ENCODE assay signal across 9 mouse cellular contexts in genomic region chr10:26694761-26695160, GRCm38 (mm10). TPM values are rescaled to one million over a fixed set of nuclear protein-coding genes. Genes with fewer than 3 reads are reported as not detected.
A peak's percentile ranks its signal among the peaks of the same experiment; 100 is the strongest.
DNase-seq lines count a peak whose midpoint lies in the region; ATAC-seq lines count a peak whose summit lies in the region.
"Had no signal": no experiment of that assay in that cellular context is flagged by ENCODE, and none has a peak within 500 bp of the region (broad histone marks: within the 10 kb centered on the region; RNA-seq: fewer than 3 reads in every experiment).

No protein-coding gene starts in this region.

- H3K4me2 ChIP-seq in heart, embryonic 14.5 days (ENCODE audit: low read length): peak overlapping the region; percentile 72
- H3K4me2 ChIP-seq in embryonic facial prominence, embryonic 13.5 days: peak overlapping the region; percentile 86
- H3K4me2 ChIP-seq in hindbrain, embryonic 16.5 days (ENCODE audit: low read length): peak overlapping the region; percentile 58
- H3K4me2 ChIP-seq in midbrain, embryonic 14.5 days (ENCODE audit: low read length): peak overlapping the region; percentile 65

- peak overlapping the region; percentile 54; the same call in 1 of the 2 replicates for H3K9ac ChIP-seq in heart, embryonic 14.5 days (ENCODE audit: low read length)
- H3K9ac ChIP-seq in embryonic facial prominence, embryonic 13.5 days: no peak overlapping the region
- H3K9ac ChIP-seq in hindbrain, embryonic 16.5 days (ENCODE audit: low read depth, low read length): peak overlapping the region; percentile 59; the same call in 1 of the 2 replicates
- no peak overlapping the region; the same call in 1 of the 2 replicates for H3K9ac ChIP-seq in midbrain, embryonic 14.5 days (replicated peaks; ENCODE audit: low read length)

- no peaks in the 10 kb centered on the region for H3K36me3 ChIP-seq in heart, embryonic 14.5 days (ENCODE audit: control insufficient read depth, insufficient read depth, low read length)
- H3K36me3 ChIP-seq in embryonic facial prominence, embryonic 13.5 days: no peaks in the 10 kb centered on the region
- no peaks in the 10 kb centered on the region for H3K36me3 ChIP-seq in hindbrain, embryonic 16.5 days (ENCODE audit: control insufficient read depth, insufficient read depth, low read length)
- H3K36me3 ChIP-seq in midbrain, embryonic 14.5 days (ENCODE audit: control insufficient read depth, insufficient read depth, low read length): no peaks in the 10 kb centered on the region

- H3K4me3 ChIP-seq in heart, embryonic 14.5 days (ENCODE audit: control insufficient read depth in 1 of 2, insufficient read depth in 1 of 2, low read depth in 1 of 2, low read length in 2 of 2): no peak overlapping the region
- H3K4me3 ChIP-seq in embryonic facial prominence, embryonic 13.5 days: peak overlapping the region; percentile 50
- H3K4me3 ChIP-seq in hindbrain, embryonic 16.5 days (ENCODE audit: low read length): peak overlapping the region; percentile 51
- peak overlapping the region; percentile 44; the same call in 1 of the 2 replicates for H3K4me3 ChIP-seq in midbrain, embryonic 14.5 days (replicated peaks; ENCODE audit: low read depth, low read length)

- H3K27ac ChIP-seq in heart, embryonic 14.5 days (replicated peaks in 1 of 2; ENCODE audit: control insufficient read depth in 1 of 2, insufficient read depth in 1 of 2, low read depth in 2 of 2, low read length in 2 of 2): no peak overlapping the region
- no peak overlapping the region for H3K27ac ChIP-seq in embryonic facial prominence, embryonic 13.5 days
- peak overlapping the region; percentile 60; the same call in 1 of the 2 replicates for H3K27ac ChIP-seq in hindbrain, embryonic 16.5 days (ENCODE audit: low read depth, low read length)
- H3K27ac ChIP-seq in midbrain, embryonic 14.5 days (replicated peaks; ENCODE audit: low read depth, low read length): no peak overlapping the region

- WGBS in heart, embryonic 14.5 days: 83% methylated on average over 2 of the region's 2 CpGs
- WGBS in embryonic facial prominence, embryonic 13.5 days: 59% methylated on average over 2 of the region's 2 CpGs
- WGBS in hindbrain, embryonic 16.5 days: 63% methylated on average over 2 of the region's 2 CpGs
- 30% methylated on average over 2 of the region's 2 CpGs for WGBS in midbrain, embryonic 14.5 days

- ATAC-seq in heart, embryonic 14.5 days (ENCODE audit: insufficient number of reproducible peaks, insufficient read depth, low FRiP score, low read depth): no peak
- ATAC-seq in embryonic facial prominence, embryonic 13.5 days (ENCODE audit: insufficient number of reproducible peaks, insufficient read depth, low FRiP score, low TSS enrichment, low read depth): no peak
- 0 out of 2 replicates have a peak, but pooled peaks have one; percentile 0 for ATAC-seq in hindbrain, embryonic 16.5 days
- ATAC-seq in midbrain, embryonic 14.5 days (ENCODE audit: low FRiP score, low TSS enrichment): peak; percentile 24; the same call in 1 of the 2 replicates

- no peaks in the 10 kb centered on the region for H3K9me3 ChIP-seq in heart, embryonic 14.5 days (ENCODE audit: control insufficient read depth, low read length)
- H3K9me3 ChIP-seq in embryonic facial prominence, embryonic 13.5 days: no peaks in the 10 kb centered on the region
- H3K9me3 ChIP-seq in hindbrain, embryonic 16.5 days (ENCODE audit: control insufficient read depth, low read length): no peaks in the 10 kb centered on the region
- no peaks in the 10 kb centered on the region for H3K9me3 ChIP-seq in midbrain, embryonic 14.5 days (ENCODE audit: control insufficient read depth, low read length)

- no peak for DNase-seq in heart, postnatal 4 days
- DNase-seq in midbrain, embryonic 14.5 days: no peak
- no peak for DNase-seq in thymus, postnatal 36 days
- no peak for DNase-seq in spleen, postnatal 36 days (ENCODE audit: low spot score in 2 of 2)
- DNase-seq in gastrocnemius, adult 8-10 months (ENCODE audit: low spot score in 2 of 2): no peak
- DNase-seq: gastrocnemius, postnatal 36 days had no signal

- no peaks in the 10 kb centered on the region for H3K4me1 ChIP-seq in heart, embryonic 14.5 days (ENCODE audit: control insufficient read depth in 2 of 2, insufficient read depth in 2 of 2, low read length in 2 of 2)
- H3K4me1 ChIP-seq in embryonic facial prominence, embryonic 13.5 days: no peaks in the 10 kb centered on the region
- H3K4me1 ChIP-seq in hindbrain, embryonic 16.5 days (ENCODE audit: control insufficient read depth, insufficient read depth, low read depth, low read length): peaks cover 3% of the 10 kb centered on the region; the same call in 1 of the 2 replicates
- no peaks in the 10 kb centered on the region for H3K4me1 ChIP-seq in midbrain, embryonic 14.5 days (ENCODE audit: control insufficient read depth, insufficient read depth, low read length)

- H3K27me3 ChIP-seq in heart, embryonic 14.5 days (ENCODE audit: control insufficient read depth, insufficient read depth, low read length): peaks cover 13% of the 10 kb centered on the region; the same call in 1 of the 2 replicates
- H3K27me3 ChIP-seq in embryonic facial prominence, embryonic 13.5 days: peaks cover 22% of the 10 kb centered on the region
- no peaks in the 10 kb centered on the region for H3K27me3 ChIP-seq in hindbrain, embryonic 16.5 days (replicated peaks; ENCODE audit: control insufficient read depth, insufficient read depth, low read length)
- no peaks in the 10 kb centered on the region for H3K27me3 ChIP-seq in midbrain, embryonic 14.5 days (ENCODE audit: control insufficient read depth, insufficient read depth, low read length)

RNA-seq across cellular contexts. Expression of gene Arhgap18, which starts 58.5 kb away (rescaled TPM):
- polyA plus RNA-seq in heart, embryonic 14.5 days (2014; fragmentation: Nextera tagmentation; extraction: Ambion mirVana): 44.3 and 44.9 TPM in 2 replicates
- total RNA-seq in heart, postnatal 4 days (2021): 10 to 100 TPM; 63.2 to 74.8 TPM
- 22.8 and 23.3 TPM in 2 replicates for polyA plus RNA-seq in embryonic facial prominence, embryonic 13.5 days (2015; fragmentation: Nextera tagmentation; extraction: Ambion mirVana)
- 12.6 and 12.8 TPM in 2 replicates for polyA plus RNA-seq in hindbrain, embryonic 16.5 days (2015; fragmentation: Nextera tagmentation; extraction: Ambion mirVana)
- polyA plus RNA-seq in midbrain, embryonic 14.5 days (2014; fragmentation: Nextera tagmentation; extraction: Ambion mirVana): 14.2 and 15.9 TPM in 2 replicates
- total RNA-seq in gastrocnemius, adult 8-10 months (2022): 1 to 10 TPM; 2.6 to 4.2 (median 3.3) TPM

Comparison
In these comparisons a context has a peak if more than half of its experiments do, and no peak if none do; other contexts are left out.
1. ATAC-seq: peak in hindbrain, embryonic 16.5 days (single experiment) and midbrain, embryonic 14.5 days (single experiment); none in heart, embryonic 14.5 days (single experiment) and embryonic facial prominence, embryonic 13.5 days (single experiment).
2. H3K4me3 ChIP-seq: peak in embryonic facial prominence, embryonic 13.5 days (single experiment), hindbrain, embryonic 16.5 days (single experiment) and midbrain, embryonic 14.5 days (single experiment); none in heart, embryonic 14.5 days (0 of 2).
3. H3K9ac ChIP-seq: peak in heart, embryonic 14.5 days (single experiment) and hindbrain, embryonic 16.5 days (single experiment); none in embryonic facial prominence, embryonic 13.5 days (single experiment) and midbrain, embryonic 14.5 days (single experiment).
4. Peak in every context shown above with its lines, with median percentiles within 50 percentile points of each other: H3K4me2 ChIP-seq.